16 mouse cellular contexts compared by ENCODE assay signal in genomic region chr2:115297463-115297862, GRCm38 (mm10).
"Had no signal": no experiment of that assay in that cellular context is flagged by ENCODE, and none has a peak within 500 bp of the region (broad histone marks: within the 10 kb centered on the region; RNA-seq: fewer than 3 reads in every experiment).

No protein-coding gene starts in this region.

- H3K36me3 ChIP-seq: lung, embryonic 15.5 days; midbrain, embryonic 13.5 days; midbrain, embryonic 15.5 days; neural tube, embryonic 12.5 days; stomach, embryonic 15.5 days had no signal

- H3K4me2 ChIP-seq: lung, embryonic 15.5 days; midbrain, embryonic 11.5 days; midbrain, embryonic 13.5 days; midbrain, embryonic 15.5 days; neural tube, embryonic 12.5 days; stomach, embryonic 15.5 days had no signal

- H3K27me3 ChIP-seq: lung, embryonic 15.5 days; midbrain, embryonic 13.5 days; midbrain, embryonic 15.5 days; neural tube, embryonic 12.5 days; stomach, embryonic 15.5 days had no signal

- H3K27ac ChIP-seq: lung, embryonic 15.5 days; macrophage; midbrain, embryonic 13.5 days; midbrain, embryonic 15.5 days; neural tube, embryonic 12.5 days; stomach, embryonic 15.5 days; stomach, postnatal 0 days had no signal

- H3K4me1 ChIP-seq: lung, embryonic 15.5 days; midbrain, embryonic 13.5 days; midbrain, embryonic 15.5 days; neural tube, embryonic 12.5 days; stomach, embryonic 15.5 days had no signal

- H3K9me3 ChIP-seq: lung, embryonic 15.5 days; midbrain, embryonic 13.5 days; midbrain, embryonic 15.5 days; neural tube, embryonic 12.5 days; stomach, embryonic 15.5 days had no signal

- H3K9ac ChIP-seq: lung, embryonic 15.5 days; midbrain, embryonic 13.5 days; midbrain, embryonic 15.5 days; neural tube, embryonic 12.5 days; stomach, embryonic 15.5 days had no signal

- ATAC-seq: lung, postnatal 0 days; midbrain, embryonic 13.5 days; midbrain, embryonic 15.5 days had no signal

- DNase-seq: lung, adult 2 months; lung, postnatal 14 days; lung, postnatal 36 days; right cerebral cortex, postnatal 14 days; thymus, adult 2 months; thymus, postnatal 25 days; thymus, postnatal 4 days had no signal

- H3K4me3 ChIP-seq: lung, embryonic 15.5 days; midbrain, embryonic 13.5 days; midbrain, embryonic 15.5 days; neural tube, embryonic 12.5 days; stomach, embryonic 15.5 days had no signal
